Mouse (Mus musculus) intestine, embryonic 15.5 days (tissue): ENCODE data around the gene Cmya5. TPM values are rescaled to one million over a fixed set of nuclear protein-coding genes. Genes with fewer than 3 reads are reported as not detected.
A peak's percentile ranks its signal among the peaks of the same experiment; 100 is the strongest.

Experiments
- ATAC-seq: fragments of 200-750 bp; cut with Nextera tagmentation; 2 replicates; pipeline ENCODE4 v1.8.0; 2017; ENCODE audit warnings: moderate TSS enrichment, moderate library complexity
- H3K27ac ChIP-seq: fragments of 300-500 bp; sonication (generic); 2 replicates; pipeline ENCODE4 v1.5.1; 2015; ENCODE audit warnings: mild to moderate bottlenecking, inconsistent platforms
- H3K27me3 ChIP-seq: fragments of 300-500 bp; sonication (generic); replicated peaks from 2 replicates; pipeline ENCODE4 v1.6.1; 2015; ENCODE audit warnings: inconsistent platforms
- H3K36me3 ChIP-seq: fragments of 300-500 bp; sonication (generic); 2 replicates; pipeline ENCODE4 v1.6.1; 2015; ENCODE audit warnings: inconsistent platforms
- H3K4me1 ChIP-seq: fragments of 300-500 bp; sonication (generic); replicated peaks from 2 replicates; pipeline ENCODE4 v1.6.1; 2015; ENCODE audit warnings: inconsistent platforms
- H3K4me2 ChIP-seq: fragments of 300-500 bp; sonication (generic); replicated peaks from 2 replicates; pipeline ENCODE4 v1.6.1; 2015; ENCODE audit warnings: mild to moderate bottlenecking, inconsistent platforms
- H3K4me3 ChIP-seq: fragments of 300-500 bp; sonication (generic); replicated peaks from 2 replicates; pipeline ENCODE4 v1.5.1; 2015; ENCODE audit warnings: inconsistent platforms
- H3K9ac ChIP-seq: fragments of 300-500 bp; sonication (generic); 2 replicates; pipeline ENCODE4 v1.6.1; 2015; ENCODE audit warnings: inconsistent platforms
- H3K9me3 ChIP-seq: fragments of 300-500 bp; sonication (generic); 2 replicates; pipeline ENCODE4 v1.6.1; 2016; ENCODE audit warnings: inconsistent platforms
- WGBS: fragments of 180-500 bp; shearing (Covaris S2); methylation state at CpG from one replicate; pipeline ENCODE4 v1.1.7; 2015; 5-methylcytosine and 5-hydroxymethylcytosine counted together
- polyA plus RNA-seq: library from polyadenylated mRNA; unstranded; fragments of >200 nt; fragmentation: Nextera tagmentation; extraction: Ambion mirVana; gene quantifications from 2 replicates; pipeline ENCODE4 v1.2.1, GENCODE M21; 2015

Cmya5 gene
- polyA plus RNA-seq, 1 experiment from 2014 or later = 0.04 TPM

DNA sequence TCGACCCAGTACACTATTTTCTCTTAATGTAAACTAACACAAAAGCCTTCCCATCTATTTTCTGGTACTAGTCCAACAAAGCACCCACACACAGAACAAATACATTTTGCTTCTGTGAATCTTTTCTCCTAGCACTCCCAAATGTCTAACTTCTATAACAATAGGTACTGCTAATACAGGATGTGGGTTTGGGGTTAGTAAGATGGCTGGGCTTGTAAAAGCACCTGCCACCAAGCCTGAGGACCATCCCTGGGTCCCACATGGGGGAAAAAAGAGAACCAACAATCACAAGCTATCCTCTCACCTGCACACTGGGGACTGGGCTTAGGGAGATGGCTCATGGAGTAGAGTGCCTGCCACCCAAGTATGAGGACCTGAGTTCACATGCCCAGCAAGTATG lies 8.8 kb upstream of the Cmya5 start:
- no peak overlapping the region for H3K4me2 ChIP-seq
- no peaks in the 10 kb centered on the region for H3K27me3 ChIP-seq
- H3K4me1 ChIP-seq = no peaks in the 10 kb centered on the region
- H3K9me3 ChIP-seq = no peaks in the 10 kb centered on the region
- ATAC-seq = no peak
- no peak overlapping the region for H3K9ac ChIP-seq
- no peak overlapping the region for H3K27ac ChIP-seq
- peaks cover 2% of the 10 kb centered on the region; the same call in 1 of the 2 replicates for H3K36me3 ChIP-seq
- WGBS = 70% methylated on average over 1 of the region's 1 CpGs
- H3K4me3 ChIP-seq = no peak overlapping the region

DNA sequence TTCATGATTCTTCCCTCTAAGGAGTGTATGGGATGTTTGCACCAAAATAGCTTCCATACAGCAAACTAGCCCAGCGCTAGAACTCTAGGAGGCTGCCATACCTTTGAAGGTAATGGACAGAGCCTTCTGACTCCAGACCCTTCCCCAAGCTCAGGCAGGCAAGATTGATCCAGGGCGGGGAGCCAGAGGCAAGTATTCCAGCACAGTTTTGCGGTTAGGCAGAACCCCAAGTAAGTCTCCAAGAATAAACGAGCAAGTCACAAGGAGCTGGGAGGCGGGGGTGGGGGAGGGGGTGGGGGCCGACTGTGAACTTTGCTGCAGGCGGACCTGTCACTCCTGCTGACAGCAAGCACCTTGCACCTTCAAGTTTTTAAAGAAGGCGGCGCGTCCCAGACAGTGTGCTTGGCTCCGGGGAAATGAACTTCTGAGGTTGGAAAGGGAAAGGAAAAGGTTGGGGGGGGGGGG lies 673 bp downstream of the Cmya5 start:
- Histone ChIP-seq H3K27ac (no peak overlapping the region; the same call in 1 of the 2 replicates), H3K4me1 (peaks cover 5% of the 10 kb centered on the region; the same call in 1 of the 2 replicates), H3K27me3 (no peaks in the 10 kb centered on the region), H3K36me3 (no peaks in the 10 kb centered on the region), H3K4me3 (peak overlapping the region; percentile 55), H3K4me2 (peak overlapping the region; percentile 96), H3K9me3 (no peaks in the 10 kb centered on the region), H3K9ac (peak overlapping the region; percentile 51)
- ATAC-seq = peak; percentile 87
- WGBS = 19% methylated on average over 10 of the region's 11 CpGs

DNA sequence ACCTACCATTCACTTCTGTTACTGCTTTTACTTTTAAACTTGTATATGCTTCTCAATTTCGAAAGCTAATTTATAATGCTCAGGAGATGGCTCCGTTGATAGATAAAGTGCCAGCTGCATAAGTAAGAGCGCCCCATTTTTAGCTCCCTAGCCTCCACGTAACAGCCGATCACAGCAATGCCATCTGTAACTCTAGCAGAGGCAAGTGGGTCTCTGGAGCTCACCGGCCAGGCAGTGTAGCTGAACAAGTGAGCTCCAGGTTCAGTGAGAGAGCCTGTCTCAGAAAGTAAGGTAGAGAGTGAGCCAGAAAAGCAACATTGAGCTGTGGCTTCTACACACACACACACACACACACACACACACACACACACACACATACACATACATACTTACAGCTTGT lies 3.3 kb downstream of the Cmya5 start:
- Histone ChIP-seq H3K27ac (no peak overlapping the region), H3K27me3 (no peaks in the 10 kb centered on the region), H3K4me3 (no peak overlapping the region), H3K36me3 (no peaks in the 10 kb centered on the region), H3K9ac (no peak overlapping the region), H3K9me3 (no peaks in the 10 kb centered on the region), H3K4me2 (no peak overlapping the region), H3K4me1 (peaks cover 5% of the 10 kb centered on the region; the same call in 1 of the 2 replicates)
- no peak for ATAC-seq
- 94% methylated on average over 6 of the region's 6 CpGs for WGBS

DNA sequence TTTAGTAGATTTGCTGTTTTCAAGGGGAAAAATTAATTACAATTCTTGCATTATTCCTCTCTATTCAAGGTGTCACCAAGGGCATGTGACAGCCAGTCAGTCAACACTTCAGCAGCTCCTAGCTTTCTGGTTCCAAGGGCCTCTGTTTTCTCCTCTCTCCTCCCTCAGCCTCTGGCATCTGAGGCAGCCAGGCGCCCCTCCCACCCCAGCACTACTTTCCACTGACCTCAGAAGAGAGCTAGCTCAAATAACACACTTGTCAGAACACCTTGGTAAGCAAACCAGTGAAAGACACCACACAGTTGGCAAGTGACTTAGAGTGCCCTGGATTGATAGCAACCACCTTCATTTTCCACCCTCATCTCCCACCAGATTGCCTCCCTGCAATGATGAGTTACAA lies 6.5 kb downstream of the Cmya5 start:
- H3K4me2 ChIP-seq = no peak overlapping the region
- no peak overlapping the region for H3K27ac ChIP-seq
- 65% methylated on average over 1 of the region's 1 CpGs for WGBS
- no peak overlapping the region for H3K4me3 ChIP-seq
- H3K4me1 ChIP-seq = no peaks in the 10 kb centered on the region
- H3K27me3 ChIP-seq = no peaks in the 10 kb centered on the region
- no peak overlapping the region for H3K9ac ChIP-seq
- ATAC-seq = no peak
- H3K36me3 ChIP-seq = no peaks in the 10 kb centered on the region
- H3K9me3 ChIP-seq = no peaks in the 10 kb centered on the region

DNA sequence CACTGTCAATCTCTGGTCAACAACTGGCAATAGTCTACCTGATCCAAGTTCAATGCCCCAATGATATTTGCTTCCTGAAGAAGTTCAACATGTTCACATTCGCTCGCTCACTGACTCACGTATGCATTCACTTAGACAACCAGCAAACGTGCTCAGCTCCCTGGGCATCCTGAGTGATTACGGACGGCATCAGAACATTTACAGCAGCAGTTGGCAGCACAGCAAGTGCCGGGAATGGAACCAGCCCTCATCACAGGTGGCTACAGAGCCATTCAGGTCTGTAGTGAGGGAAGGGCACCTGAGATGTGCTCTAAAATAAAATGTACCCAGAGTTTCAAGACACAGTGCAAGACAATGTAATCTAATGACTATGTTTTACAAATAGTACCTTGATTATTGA lies 7.4 kb downstream of the Cmya5 start:
- 89% methylated on average over 7 of the region's 7 CpGs for WGBS
- Histone ChIP-seq H3K4me1 (no peaks in the 10 kb centered on the region), H3K27ac (no peak overlapping the region), H3K4me3 (no peak overlapping the region), H3K36me3 (no peaks in the 10 kb centered on the region), H3K9ac (no peak overlapping the region), H3K4me2 (no peak overlapping the region), H3K9me3 (no peaks in the 10 kb centered on the region), H3K27me3 (no peaks in the 10 kb centered on the region)
- ATAC-seq = no peak

DNA sequence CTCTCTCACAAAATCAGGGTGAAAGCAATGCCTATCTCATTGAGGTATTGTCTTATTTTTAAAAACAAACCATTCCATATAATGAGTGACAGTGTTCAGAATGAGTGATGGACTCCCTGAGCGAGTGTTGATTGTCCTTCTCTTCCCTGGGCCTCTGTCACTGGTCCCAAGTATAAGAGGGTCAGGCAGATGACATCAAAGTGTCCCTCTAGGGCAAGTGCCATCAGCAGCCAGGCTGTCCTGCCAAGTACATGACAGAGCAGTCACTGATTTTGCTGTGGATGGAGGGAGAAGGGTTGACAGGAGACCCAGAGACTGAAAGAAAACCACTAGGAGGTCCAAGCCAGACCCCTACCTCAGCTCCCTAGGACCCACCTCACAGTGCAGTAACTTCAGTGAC lies 8.3 kb downstream of the Cmya5 start:
- WGBS = 92% methylated on average over 1 of the region's 1 CpGs
- Histone ChIP-seq H3K4me1 (no peaks in the 10 kb centered on the region), H3K27ac (no peak overlapping the region), H3K36me3 (no peaks in the 10 kb centered on the region), H3K4me2 (no peak overlapping the region), H3K4me3 (no peak overlapping the region), H3K27me3 (no peaks in the 10 kb centered on the region), H3K9me3 (no peaks in the 10 kb centered on the region), H3K9ac (no peak overlapping the region)
- ATAC-seq = no peak

DNA sequence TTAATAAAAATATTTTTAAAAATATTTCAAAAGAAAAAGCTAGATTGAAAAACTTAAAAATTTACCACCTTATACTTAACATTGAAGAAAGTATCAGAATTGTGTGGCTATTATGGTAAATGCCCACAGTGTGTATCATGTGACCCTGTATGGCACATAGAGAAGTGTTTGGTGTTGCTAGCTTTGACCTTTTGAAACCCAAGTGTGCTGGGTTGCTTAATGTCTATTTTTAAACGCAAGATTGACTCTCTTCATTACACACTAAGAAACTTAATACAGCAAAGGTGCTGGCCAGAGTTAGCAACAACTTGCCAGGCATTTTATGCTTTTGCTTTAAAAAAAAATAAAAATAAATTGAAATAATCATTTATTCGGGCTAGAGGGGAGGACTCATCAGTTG lies 9.0 kb downstream of the Cmya5 start:
- Histone ChIP-seq H3K4me3 (no peak overlapping the region), H3K4me1 (no peaks in the 10 kb centered on the region), H3K36me3 (no peaks in the 10 kb centered on the region), H3K27me3 (no peaks in the 10 kb centered on the region), H3K4me2 (no peak overlapping the region), H3K27ac (no peak overlapping the region), H3K9ac (no peak overlapping the region), H3K9me3 (no peaks in the 10 kb centered on the region)
- ATAC-seq = no peak
- 85% methylated on average over 2 of the region's 2 CpGs for WGBS

DNA sequence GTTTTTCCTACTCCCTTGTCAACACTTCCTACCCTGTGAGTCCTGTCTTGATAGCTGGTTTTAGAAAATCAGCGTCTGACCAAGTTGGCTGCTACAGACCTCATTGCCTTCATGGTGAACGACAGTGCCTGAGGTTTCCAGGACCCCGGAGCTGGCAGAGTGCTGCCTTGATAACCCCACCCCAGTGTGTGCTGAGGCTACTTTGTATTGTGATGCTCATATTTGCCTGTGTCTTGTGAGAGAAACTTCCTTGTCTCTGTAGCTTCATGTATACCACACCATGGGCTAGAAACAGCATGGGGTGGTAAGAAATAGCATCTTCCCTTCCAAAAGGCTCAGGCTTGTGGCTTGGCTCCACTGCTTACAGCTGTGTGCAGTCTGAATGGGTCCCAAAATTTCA lies 13.8 kb downstream of the Cmya5 start:
- Histone ChIP-seq H3K9ac (no peak overlapping the region), H3K27ac (no peak overlapping the region), H3K9me3 (no peaks in the 10 kb centered on the region), H3K4me2 (no peak overlapping the region), H3K4me1 (no peaks in the 10 kb centered on the region), H3K4me3 (no peak overlapping the region), H3K36me3 (no peaks in the 10 kb centered on the region), H3K27me3 (no peaks in the 10 kb centered on the region)
- ATAC-seq = no peak
- WGBS = 93% methylated on average over 3 of the region's 3 CpGs

DNA sequence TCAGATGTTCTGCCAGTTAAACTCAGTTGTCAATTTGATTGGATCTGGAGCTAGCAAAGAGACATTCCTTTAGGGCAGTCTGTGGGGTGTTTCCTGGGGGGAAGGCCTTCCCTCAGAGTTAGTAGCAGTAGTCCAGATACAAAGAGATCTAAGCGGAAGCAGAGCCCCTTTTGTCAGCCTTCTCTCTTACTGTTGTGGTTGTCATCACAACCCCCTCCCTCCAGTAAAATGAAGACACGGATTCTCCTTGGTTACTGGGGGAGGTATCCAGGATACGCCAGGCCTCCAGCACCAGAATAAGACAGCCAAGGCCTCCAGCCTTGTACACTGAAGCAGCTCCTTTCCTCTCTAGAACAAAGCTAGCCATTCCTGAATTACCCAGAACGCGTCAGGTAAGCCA lies 15.6 kb downstream of the Cmya5 start:
- H3K36me3 ChIP-seq = no peaks in the 10 kb centered on the region
- ATAC-seq = no peak
- no peak overlapping the region for H3K4me3 ChIP-seq
- H3K4me2 ChIP-seq = no peak overlapping the region
- 81% methylated on average over 5 of the region's 5 CpGs for WGBS
- H3K4me1 ChIP-seq = no peaks in the 10 kb centered on the region
- H3K27ac ChIP-seq = no peak overlapping the region
- no peaks in the 10 kb centered on the region for H3K27me3 ChIP-seq
- H3K9me3 ChIP-seq = no peaks in the 10 kb centered on the region
- no peak overlapping the region for H3K9ac ChIP-seq

DNA sequence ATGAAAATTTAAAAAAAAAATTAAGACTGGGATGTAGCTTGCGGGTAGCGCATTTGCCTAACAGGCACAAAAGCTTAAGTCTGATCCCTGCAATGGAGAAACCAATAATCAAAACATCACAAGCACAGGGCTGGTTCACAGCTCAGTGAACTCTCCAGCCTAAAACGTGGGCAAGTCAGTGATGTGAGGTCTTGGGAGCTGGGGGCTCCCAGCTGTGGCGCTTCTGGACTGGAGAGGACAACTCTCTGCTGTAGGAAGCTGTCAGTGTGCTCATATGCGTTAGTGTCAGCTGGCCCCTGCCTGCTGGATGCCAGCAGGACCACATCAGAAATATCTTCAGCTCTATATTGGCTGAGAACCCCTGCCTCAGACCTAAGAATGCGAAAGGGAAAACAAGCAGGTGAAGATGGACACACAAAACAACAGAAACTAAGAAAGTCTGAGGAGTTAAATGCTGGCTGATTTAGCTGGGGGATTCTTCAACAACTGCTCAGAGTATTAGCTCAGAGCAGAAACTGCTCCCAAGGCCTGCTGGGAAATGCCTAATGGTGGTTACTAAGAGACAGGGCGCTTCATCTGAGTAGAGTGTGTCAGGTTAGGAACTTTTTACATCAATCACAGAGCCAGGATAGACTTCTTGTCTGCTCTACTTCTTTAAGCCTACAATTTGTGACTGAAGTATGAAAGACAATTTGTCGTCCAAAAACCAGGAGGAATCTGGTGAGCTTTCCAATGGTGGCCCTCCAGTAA lies 16.2 kb downstream of the Cmya5 start:
- Histone ChIP-seq H3K9me3 (no peaks in the 10 kb centered on the region), H3K27me3 (no peaks in the 10 kb centered on the region), H3K27ac (no peak overlapping the region), H3K36me3 (no peaks in the 10 kb centered on the region), H3K4me2 (no peak overlapping the region), H3K4me3 (no peak overlapping the region), H3K9ac (no peak overlapping the region), H3K4me1 (no peaks in the 10 kb centered on the region)
- ATAC-seq = no peak
- 75% methylated on average over 8 of the region's 8 CpGs for WGBS

DNA sequence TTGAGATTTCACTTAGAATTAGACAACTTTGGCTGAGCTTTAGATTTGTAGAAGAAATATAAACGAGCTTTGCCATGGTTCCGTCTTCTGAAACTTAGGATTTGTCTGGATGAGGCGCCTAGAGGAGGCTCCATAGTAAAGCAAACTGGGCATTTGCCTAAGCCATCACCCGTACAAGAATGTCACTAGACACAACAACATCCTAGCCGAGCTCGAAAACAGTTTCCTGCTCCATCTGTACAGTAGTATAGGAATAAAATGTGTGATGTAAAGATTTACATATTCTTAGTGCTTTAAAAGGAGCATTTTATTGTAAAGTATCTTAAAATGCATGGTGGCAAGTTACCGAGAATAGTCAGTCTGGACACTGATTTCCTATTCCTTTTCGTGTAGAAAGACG lies 22.2 kb downstream of the Cmya5 start:
- no peaks in the 10 kb centered on the region for H3K9me3 ChIP-seq

DNA sequence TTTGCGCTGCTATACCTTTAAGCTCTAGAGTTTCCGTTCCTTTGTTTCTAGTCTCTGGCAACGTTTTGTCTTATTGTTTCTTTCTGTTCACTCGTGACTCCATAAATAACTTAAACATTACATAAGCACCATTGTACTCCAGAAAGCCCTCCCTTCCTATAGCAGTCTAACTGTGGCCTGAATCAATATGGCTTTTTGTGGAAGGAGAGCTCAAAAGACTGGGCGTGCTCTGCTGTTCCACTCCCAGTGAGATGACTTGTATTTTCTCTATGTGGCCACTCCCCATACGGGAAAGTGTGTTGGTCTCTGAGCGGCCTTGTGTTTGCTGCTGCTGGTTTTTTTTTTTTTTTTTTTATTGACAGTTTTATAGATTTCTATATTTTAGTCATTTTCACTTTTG lies 27.3 kb downstream of the Cmya5 start:
- no peak overlapping the region for H3K27ac ChIP-seq
- H3K27me3 ChIP-seq = no peaks in the 10 kb centered on the region
- no peaks in the 10 kb centered on the region for H3K4me1 ChIP-seq
- H3K36me3 ChIP-seq = no peaks in the 10 kb centered on the region
- no peak overlapping the region for H3K4me3 ChIP-seq
- no peak overlapping the region for H3K4me2 ChIP-seq
- ATAC-seq = no peak
- no peaks in the 10 kb centered on the region for H3K9me3 ChIP-seq
- H3K9ac ChIP-seq = no peak overlapping the region
- WGBS = 67% methylated on average over 7 of the region's 7 CpGs

More for the DNA sequence above, 22.2 kb downstream of the Cmya5 start:
- Histone ChIP-seq H3K9ac (no peak overlapping the region), H3K27ac (no peak overlapping the region), H3K4me2 (no peak overlapping the region), H3K4me3 (no peak overlapping the region), H3K36me3 (no peaks in the 10 kb centered on the region), H3K4me1 (no peaks in the 10 kb centered on the region), H3K27me3 (no peaks in the 10 kb centered on the region)
- no peak for ATAC-seq
- 93% methylated on average over 9 of the region's 9 CpGs for WGBS

DNA sequence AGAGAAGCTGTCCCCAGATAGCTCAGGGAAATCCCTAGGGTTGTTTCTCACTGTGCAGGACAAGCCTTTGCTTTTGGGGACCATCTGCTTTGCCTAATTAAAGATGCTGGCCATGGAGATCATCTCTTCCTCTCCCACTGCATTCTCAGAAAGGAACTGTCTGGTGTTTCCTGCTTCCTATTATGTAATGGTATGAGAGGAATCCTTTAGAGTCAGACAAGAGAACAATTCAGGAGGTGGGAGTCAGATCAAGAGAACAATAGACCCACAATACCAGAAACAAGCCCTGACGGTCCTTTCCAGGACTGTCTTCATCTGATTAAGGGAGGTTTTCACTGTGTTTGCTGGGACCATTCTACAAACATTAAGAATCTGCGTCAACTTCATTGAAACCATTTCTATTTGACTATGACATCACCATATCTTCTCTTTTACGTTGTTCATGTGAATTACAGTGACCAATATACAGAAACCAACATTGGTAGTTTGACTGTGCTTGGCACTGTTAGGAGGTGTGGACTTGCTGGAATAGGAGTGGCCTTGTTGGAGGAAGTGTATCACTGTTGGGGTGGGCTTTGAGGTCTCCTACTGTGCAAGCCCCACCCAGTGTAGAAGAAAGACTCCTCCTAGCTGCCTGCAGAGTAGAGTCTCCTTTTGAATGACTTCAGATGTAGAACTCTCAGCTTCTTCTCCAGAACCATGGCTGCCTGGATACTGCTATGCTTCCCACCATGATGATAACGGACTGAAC lies 42.0 kb downstream of the Cmya5 start:
- Histone ChIP-seq H3K36me3 (no peaks in the 10 kb centered on the region), H3K4me3 (no peak overlapping the region), H3K4me1 (no peaks in the 10 kb centered on the region), H3K27me3 (no peaks in the 10 kb centered on the region), H3K4me2 (no peak overlapping the region), H3K9me3 (no peaks in the 10 kb centered on the region), H3K27ac (no peak overlapping the region), H3K9ac (no peak overlapping the region)
- WGBS = 78% methylated on average over 4 of the region's 4 CpGs
- ATAC-seq = no peak
